Mouse (Mus musculus) embryo, embryonic 11 days (tissue): ENCODE measurements at regions not wholly inside any gene's neighbourhood (a gene's known extent, or its start where the extent isn't known, plus 50 kb on each side); places are given as distances from the start of the nearest gene placed in this dataset.
"Not testable (repeated sequence)": the region's sequence is repeated elsewhere in the genome, so short reads cannot be mapped to it uniquely, and the experiment has no call there.

ENCODE experiments used
- DNase-seq: peaks from one replicate; pipeline ENCODE4 v3.0.0-alpha.2; 2015

- DNase-seq = peak; percentile 67
Observed at GRCm38 (mm10) chr12:69485652-69486651, 96.9 kb downstream of the Vcpkmt start.

DNA sequence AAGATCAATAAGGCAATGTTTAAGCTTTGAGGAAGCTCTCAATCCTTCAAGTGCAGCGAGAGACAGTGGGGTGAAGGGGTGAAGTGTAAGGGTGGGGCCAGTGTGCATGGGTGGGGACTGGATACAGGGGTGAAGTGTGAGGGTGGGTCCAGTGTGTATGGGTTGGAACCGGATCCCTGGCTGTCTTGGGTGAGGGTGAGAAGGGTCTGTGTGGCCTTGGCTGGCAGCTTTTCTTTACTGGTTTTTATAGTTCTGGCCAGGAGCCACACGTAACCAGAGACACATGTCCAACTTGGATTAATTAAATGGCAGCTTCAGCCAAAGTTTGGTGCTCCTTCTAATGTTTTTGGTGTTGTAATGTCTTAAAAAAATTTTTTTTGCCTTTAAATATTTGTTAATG is 101.4 kb downstream of the Vcpkmt start:
- DNase-seq = no peak

- DNase-seq = peak; percentile 57
Observed at GRCm38 (mm10) chr12:69476631-69477091, 104.4 kb upstream of the Gm9887 start.

- DNase-seq = no peak
Observed at GRCm38 (mm10) chr12:69476131-69476530, 103.9 kb upstream of the Gm9887 start.

- DNase-seq = peak; percentile 57
Observed at GRCm38 (mm10) chr12:69474916-69475661, 102.8 kb upstream of the Gm9887 start.

- peak; percentile 48 for DNase-seq
Observed at GRCm38 (mm10) chr12:69474141-69474915, 102.1 kb upstream of the Gm9887 start.

DNA sequence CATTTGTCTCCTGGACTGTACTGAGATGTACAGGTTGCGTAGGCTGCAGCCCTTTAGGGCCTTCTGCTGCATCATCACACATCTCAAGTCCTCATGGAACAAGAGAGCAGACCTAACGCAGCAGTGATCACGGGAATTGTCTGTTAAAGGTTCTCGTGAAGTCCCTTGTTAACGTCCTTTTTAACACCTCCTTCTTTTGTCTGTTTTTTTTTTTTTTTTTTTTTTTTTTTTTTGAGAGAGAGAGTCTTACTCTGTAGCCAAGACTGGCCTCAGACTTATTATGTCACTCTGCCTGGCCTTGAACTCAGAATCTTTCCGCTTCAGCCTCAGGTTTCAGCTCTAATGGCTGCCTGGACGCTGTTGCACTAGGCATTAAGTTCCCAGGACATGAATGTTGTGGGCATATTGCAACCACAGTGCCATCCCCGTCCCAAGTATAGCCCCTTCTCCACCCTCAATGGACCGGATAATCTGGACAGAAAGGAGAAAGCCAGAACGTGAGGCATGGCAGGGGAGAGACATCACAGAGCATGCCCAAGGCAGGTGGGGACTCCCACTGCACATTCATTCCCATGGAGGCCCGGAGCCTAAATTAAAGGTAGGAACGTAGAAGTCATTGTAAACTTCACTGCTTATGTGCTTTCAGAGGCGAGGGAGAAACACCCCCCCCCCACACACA is 101.3 kb upstream of the Gm9887 start:
- DNase-seq = no peak

- DNase-seq = no peak
Observed at GRCm38 (mm10) chr12:69472912-69473311, 100.7 kb upstream of the Gm9887 start.

DNA sequence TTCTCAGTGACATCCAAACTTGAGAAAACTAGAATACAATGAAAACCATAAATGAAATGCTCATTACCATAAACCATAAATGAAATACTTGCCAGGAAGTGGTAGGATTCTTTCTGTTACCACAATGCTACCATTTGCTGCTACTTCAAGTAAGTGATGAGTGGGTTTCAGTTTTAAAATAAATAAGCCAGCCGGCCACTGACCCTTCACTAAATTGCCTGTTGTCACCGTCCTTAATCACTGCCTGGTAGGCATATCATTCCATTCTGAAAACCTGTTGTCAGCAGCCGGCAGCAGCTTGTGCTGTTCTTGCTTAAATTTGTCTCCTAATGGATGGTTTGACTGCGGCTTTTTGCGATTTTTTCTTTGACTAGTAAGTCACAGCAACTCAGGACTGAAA is 99.6 kb upstream of the Gm9887 start:
- DNase-seq = no peak

DNA sequence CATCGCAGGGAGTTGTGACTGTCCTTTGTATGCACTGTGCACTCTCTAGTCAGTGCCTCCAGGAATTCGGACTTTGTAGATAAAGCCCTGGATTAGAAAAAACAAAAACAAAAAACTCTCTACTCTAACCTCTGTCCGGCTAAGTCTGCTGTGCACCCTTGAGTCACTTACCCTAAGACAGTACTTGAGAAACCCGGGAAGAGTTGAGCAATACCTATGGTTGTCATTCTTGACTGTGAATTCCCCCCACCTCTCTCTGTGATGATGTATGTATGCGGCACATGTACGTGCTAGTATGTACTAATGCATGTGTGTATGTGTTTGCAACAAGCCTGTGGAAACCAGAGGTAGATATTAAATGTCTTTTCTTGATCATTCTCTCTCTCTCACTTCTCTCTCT is 96.7 kb upstream of the Gm9887 start:
- DNase-seq = no peak

DNA sequence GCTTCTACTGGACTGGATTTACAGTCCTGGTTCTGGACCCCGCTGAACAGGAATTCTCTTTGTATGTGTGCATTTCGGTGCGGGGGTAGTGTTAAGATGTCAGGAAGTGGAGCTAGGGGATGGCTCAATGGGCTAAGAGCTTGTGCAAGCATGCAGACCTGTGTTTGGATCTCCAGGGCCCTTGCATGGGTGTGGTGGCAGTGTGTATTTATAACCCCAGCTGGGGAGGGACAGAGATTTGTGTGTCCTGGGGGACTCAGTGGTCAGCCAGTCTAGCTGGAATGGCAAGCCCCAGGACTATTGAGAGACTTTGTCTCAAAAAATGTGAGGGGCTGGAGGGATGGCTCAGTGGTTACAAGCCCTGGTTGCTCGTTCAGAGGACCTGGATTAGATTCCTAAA is 95.1 kb upstream of the Gm9887 start:
- DNase-seq = no peak

DNA sequence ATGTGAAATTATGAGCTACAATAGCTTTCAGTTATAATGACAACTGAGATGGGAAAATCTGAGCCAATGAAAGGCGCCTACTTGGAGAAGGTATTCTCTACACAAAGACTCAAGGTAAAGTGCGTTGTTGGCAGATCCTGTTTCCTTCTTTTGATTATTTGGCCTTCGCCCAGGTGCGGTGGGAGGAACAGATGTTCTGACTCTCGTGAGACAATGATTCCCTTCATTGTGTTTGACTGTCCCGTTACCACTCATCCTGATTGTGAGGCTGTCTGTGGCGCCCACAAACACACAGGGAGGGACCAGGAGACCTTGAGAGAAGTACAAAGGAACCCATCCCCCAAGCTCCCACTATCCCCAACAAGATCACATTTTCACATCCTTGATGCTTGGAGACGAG is 92.6 kb upstream of the Gm9887 start:
- DNase-seq = no peak

GRCm38 (mm10) chr12:69463327-69463726 is 91.1 kb upstream of the Gm9887 start:
- not testable (repeated sequence) for DNase-seq

DNA sequence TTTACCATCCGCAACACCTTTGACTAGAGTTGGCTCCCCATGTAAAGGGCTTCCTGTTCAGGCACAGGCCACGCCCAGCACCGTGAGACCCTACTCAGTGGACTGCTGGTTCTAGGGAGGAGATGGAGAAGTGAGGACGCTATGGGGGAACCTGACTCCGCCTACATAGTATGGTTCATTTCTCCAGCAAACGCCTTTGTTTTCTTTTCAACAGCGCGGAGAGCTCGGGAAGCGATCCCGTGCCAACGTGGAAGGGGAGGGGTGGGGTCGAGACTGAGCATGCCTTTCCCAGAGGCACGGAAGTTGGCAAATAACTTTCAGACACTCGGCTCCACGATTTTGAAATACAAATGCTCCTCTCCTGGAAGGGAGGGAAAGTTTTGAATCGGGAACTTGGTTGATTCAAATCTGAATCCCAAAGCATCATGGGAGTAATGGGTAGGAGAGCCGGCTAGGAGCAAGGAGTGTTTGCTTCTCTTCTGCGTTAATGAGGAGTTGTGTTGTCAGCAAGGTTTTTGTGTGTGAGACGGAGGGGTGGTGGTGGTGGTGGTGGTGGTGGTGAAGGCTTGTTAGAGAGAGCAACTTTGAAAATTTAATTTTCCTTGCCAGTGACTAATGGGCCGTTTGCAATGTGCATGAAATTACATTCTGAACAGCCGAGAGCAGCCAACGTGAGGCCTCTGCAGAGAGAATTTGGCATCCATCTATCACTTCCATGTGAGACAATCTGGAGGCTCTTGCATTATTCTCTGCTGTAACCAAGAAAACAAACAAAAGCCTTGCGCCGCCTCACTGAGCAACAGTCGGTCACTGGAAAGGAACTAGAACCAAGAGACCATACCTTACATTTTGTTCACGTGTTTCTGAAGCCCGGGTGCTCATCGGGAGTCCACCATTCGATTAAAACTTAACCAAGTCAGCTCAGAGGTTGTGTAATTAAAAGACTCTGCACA is 89.9 kb upstream of the Gm9887 start:
- peak; percentile 79 for DNase-seq

DNA sequence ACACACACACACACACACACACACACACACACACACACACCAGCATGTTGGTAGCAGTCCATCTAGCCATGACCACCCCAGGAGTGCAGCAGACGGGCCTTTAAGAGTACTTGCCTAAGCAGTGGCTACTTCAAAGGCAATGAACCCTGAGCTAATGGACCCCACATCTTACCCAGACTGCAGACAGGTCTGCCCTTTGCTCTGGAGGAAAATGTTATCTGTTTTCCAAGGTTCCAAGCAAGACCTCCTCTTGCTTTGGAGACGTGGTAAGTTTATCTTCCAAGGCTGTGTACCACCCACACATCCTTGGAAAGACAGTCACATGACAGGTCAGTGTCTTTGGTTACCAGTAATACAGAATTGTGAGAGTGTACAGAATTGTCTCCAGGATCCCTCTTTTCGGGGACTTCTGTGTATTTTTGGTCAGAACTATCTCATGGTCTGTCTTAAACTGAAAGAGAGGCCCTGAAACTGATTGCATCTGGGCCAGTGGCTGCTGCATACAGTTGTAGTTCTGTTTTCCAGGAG is 88.4 kb upstream of the Gm9887 start:
- no peak for DNase-seq

DNA sequence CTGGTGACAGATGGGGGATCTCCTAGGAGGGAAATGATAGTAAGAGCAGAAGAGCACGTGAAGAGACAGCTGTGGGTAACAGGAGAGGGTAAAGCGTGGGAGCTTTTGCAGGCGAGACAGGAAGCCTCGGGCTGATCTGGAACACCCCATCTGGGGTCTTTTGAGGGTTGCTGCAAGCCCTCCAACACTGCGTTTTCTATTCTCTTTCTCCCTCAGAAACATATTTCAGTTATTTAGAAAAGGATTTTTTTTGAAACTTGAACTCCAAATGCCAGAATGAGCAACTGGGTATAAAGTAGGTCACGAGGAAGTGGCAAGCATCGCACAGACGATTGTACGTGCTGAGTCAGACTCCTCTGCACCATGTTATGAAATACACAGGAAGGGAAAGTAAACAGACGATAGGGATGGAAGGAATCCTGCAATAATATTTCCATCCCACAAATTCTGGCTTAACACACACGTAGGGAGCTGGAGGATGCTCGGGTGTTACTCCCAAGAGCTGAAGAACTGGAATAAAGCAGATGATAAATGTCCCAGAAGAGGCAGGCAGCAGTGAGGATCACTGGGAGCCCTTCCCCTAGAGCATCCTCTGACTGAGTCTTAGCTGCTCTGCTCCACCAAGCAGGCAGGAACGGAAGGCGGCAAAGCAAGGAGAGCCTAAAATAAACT is 86.0 kb upstream of the Gm9887 start:
- no peak for DNase-seq

DNA sequence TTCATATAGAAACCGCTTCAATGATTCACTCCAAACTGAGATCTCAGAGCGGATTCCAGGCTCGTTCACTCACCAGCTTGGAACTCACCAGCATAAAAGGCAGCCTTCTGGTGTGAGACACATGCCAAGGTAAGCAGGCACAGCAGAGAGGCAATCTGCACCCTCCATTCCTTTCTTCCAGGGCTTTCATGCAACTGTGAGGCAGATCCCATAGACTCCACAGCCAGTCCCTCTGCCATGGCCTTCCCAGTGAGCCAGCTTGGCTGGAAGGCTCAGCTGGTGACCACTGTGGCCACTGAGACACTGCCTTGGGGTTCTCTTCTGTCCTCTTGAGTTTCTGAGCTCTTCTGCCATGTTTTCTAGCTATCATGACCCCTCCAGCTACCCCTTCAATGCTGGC is 84.5 kb upstream of the Gm9887 start:
- DNase-seq = no peak

GRCm38 (mm10) chr12:69456116-69456515 is 83.9 kb upstream of the Gm9887 start:
- DNase-seq = no peak

GRCm38 (mm10) chr12:69455566-69455965 is 83.3 kb upstream of the Gm9887 start:
- DNase-seq = no peak

DNA sequence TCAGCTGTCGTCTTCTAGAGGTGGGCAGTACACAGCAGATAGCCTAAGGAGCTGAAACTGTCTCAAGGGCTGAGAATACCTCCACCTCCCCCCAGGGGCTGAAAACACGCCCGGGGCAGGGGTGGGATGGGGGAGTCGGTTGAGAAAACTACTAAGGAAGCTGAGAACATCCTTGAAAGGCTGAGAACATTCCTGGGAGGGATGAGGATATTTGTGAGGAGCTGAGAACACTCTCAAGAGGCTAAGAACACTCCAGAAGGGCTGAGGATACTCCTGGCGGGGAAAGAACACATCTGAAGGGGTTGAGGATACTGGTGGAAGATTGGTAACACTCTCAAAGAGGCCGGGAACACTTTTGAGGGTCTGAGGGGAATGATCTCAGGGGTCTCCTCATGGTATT is 81.3 kb upstream of the Gm9887 start:
- no peak for DNase-seq
